Mouse (Mus musculus) cortical plate, adult 2 months (tissue): ENCODE measurements at regions not wholly inside any gene's neighbourhood (a gene's known extent, or its start where the extent isn't known, plus 50 kb on each side); places are given as distances from the start of the nearest gene placed in this dataset.

ENCODE experiments used
- CTCF ChIP-seq: fragments of 200-500 bp; IDR thresholded peaks from 2 replicates; pipeline ENCODE4 v1.5.1; 2011; ENCODE audit warnings: mild to moderate bottlenecking, control low read depth, low read length; ENCODE audit not compliant: insufficient read depth; ENCODE audit errors: extremely low read depth
- POLR2A ChIP-seq: fragments of 200-500 bp; IDR thresholded peaks from 2 replicates; pipeline ENCODE4 v1.6.1; 2011; ENCODE audit warnings: mild to moderate bottlenecking, low read length, control low read depth; ENCODE audit not compliant: insufficient read depth; ENCODE audit errors: extremely low read depth

DNA sequence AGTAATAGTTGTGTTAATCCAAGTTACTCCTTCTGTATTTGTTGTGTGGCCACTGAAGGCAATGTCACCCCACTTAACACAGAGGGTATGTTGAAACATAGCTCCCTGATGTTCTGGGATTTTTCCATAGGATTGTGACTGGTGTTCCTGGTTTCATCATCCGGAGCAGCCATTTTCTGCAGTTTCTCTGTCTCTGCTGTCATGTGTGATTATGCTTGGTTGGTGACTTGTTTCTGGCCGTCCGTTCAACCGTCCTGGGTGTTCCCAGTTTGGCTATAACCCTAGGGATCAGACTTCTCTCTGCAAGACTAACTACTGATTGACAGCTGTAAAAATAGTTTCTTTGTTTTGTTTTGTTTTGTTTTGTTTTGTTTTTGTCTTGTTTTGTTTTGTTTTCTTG lies 98.1 kb upstream of the Rpl34 start:
- TF ChIP-seq CTCF (no peak), POLR2A (no peak)
